7 mouse cellular contexts compared by ENCODE assay signal in the genomic region with DNA sequence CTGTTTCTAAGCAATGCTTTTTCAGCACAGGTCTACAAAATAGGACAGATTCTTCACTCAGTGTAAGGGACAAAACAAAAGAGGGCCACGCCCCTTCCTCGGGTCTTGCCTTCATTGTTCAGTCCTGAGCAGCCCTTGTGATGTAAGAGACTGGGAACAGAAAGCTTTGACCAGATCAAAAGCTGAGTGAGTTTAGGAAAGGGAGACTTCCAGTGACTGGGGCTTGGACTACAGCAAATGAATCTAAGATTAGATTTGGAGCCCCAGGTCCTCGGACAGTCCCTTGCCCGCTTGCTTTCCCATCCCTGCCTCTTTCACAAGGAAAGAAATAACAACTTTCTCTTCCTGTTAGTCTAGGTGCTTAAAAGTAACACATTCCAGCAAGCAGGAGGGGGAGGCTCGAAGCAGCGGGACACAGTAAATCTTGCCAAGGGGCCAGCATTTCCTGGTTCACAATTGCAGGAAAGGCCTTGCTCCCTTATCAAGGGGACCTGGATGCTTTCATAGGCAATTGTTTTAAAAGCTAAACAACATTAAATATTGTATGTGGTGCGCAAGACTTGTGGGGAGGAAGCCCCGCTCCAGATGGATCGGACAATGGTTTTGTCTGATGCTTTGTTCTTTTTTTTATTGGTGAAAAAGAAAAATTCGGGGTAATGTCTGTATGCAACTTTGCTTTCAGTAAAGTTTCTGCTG.
DNase-seq lines count a peak whose midpoint lies in the region; ATAC-seq and TF ChIP-seq lines count a peak whose summit lies in the region.

No protein-coding gene starts in this region.

- peak overlapping the region; percentile 83 for H3K27ac ChIP-seq in forebrain, embryonic 10.5 days
- no peak overlapping the region for H3K27ac ChIP-seq in limb, embryonic 14.5 days (replicated peaks; ENCODE audit: low read depth, low read length)
- no peak overlapping the region for H3K27ac ChIP-seq in neural tube, embryonic 12.5 days

- H3K4me2 ChIP-seq in limb, embryonic 14.5 days (replicated peaks; ENCODE audit: low read depth, low read length, severe bottlenecking), result no peak overlapping the region
- H3K4me2 ChIP-seq in neural tube, embryonic 12.5 days (replicated peaks), result peak overlapping the region; percentile 39

- peak overlapping the region; percentile 32 for H3K4me3 ChIP-seq in forebrain, embryonic 10.5 days
- no peak overlapping the region for H3K4me3 ChIP-seq in limb, embryonic 14.5 days (replicated peaks; ENCODE audit: low read length)
- no peak overlapping the region for H3K4me3 ChIP-seq in neural tube, embryonic 12.5 days

- DNase-seq in adrenal gland, postnatal 10 days, result peak; percentile 40
- DNase-seq in forebrain, embryonic 10.5 days (ENCODE audit: extremely low spot score, low spot score), result peak; percentile 57
- DNase-seq in heart, postnatal 4 days, result peak; percentile 57
- DNase-seq in limb, embryonic 14.5 days (ENCODE audit: low spot score), result peak; percentile 36
- no peak for DNase-seq in urinary bladder, postnatal 25 days (ENCODE audit: low spot score)
- DNase-seq in frontal cortex, postnatal 14 days (ENCODE audit: low spot score in 2 of 2), result no peak

- H3K4me1 ChIP-seq in forebrain, embryonic 10.5 days, result peaks cover 13% of the 10 kb centered on the region
- peaks cover 7% of the 10 kb centered on the region for H3K4me1 ChIP-seq in limb, embryonic 14.5 days (ENCODE audit: control insufficient read depth, insufficient read depth, low read length)
- H3K4me1 ChIP-seq in neural tube, embryonic 12.5 days, result 0 out of 2 replicates have a peak, but pooled peaks cover 3% of the 10 kb centered on the region

- H3K9ac ChIP-seq in limb, embryonic 14.5 days (ENCODE audit: low read depth, low read length, severe bottlenecking), result 0 out of 2 replicates have a peak overlapping the region, but pooled peaks have one; percentile 16
- H3K9ac ChIP-seq in neural tube, embryonic 12.5 days, result no peak overlapping the region

- 25% methylated on average over 10 of the region's 10 CpGs for WGBS in forebrain, embryonic 10.5 days
- 49% methylated on average over 10 of the region's 10 CpGs for WGBS in limb, embryonic 14.5 days
- WGBS in neural tube, embryonic 12.5 days, result 17% methylated on average over 10 of the region's 10 CpGs

- ATAC-seq in limb, embryonic 14.5 days (ENCODE audit: low FRiP score, low read depth), result no peak
- ATAC-seq in neural tube, embryonic 12.5 days (ENCODE audit: low FRiP score, low read depth), result peak; percentile 88

- no peak for TF ChIP-seq POLR2A in limb, embryonic 14.5 days (IDR thresholded peaks at IDR 0.05; ENCODE audit: borderline replicate concordance, extremely low read depth, insufficient read depth, insufficient read length)

- no peaks in the 10 kb centered on the region for H3K27me3 ChIP-seq in forebrain, embryonic 10.5 days (ENCODE audit: poor library complexity, severe bottlenecking)
- no peaks in the 10 kb centered on the region for H3K27me3 ChIP-seq in limb, embryonic 14.5 days (ENCODE audit: control insufficient read depth, insufficient read depth, low read length)
- no peaks in the 10 kb centered on the region for H3K27me3 ChIP-seq in neural tube, embryonic 12.5 days (replicated peaks)

- H3K36me3 ChIP-seq in forebrain, embryonic 10.5 days (replicated peaks), result no peaks in the 10 kb centered on the region
- H3K36me3 ChIP-seq in limb, embryonic 14.5 days (ENCODE audit: control insufficient read depth, insufficient read depth, low read length), result no peaks in the 10 kb centered on the region
- no peaks in the 10 kb centered on the region for H3K36me3 ChIP-seq in neural tube, embryonic 12.5 days

- no peaks in the 10 kb centered on the region for H3K9me3 ChIP-seq in forebrain, embryonic 10.5 days
- H3K9me3 ChIP-seq in limb, embryonic 14.5 days (ENCODE audit: control insufficient read depth, low read length), result no peaks in the 10 kb centered on the region
- H3K9me3 ChIP-seq in neural tube, embryonic 12.5 days, result no peaks in the 10 kb centered on the region

Comparison
In these comparisons a context has a peak if more than half of its experiments do, and no peak if none do; other contexts are left out.
1. DNase-seq: peak in adrenal gland, postnatal 10 days (single experiment), forebrain, embryonic 10.5 days (single experiment), heart, postnatal 4 days (single experiment) and limb, embryonic 14.5 days (single experiment); none in urinary bladder, postnatal 25 days (single experiment) and frontal cortex, postnatal 14 days (0 of 2).